Mouse (Mus musculus) CH12.LX (cell line): Measurements from ENCODE around the gene Rims3. TPM values are rescaled to one million over a fixed set of nuclear protein-coding genes. Genes with fewer than 3 reads are reported as not detected.

Experiments used
- DNase-seq: peaks from one replicate; pipeline ENCODE4 v3.0.0-alpha.2; 2013; ENCODE audit errors: extremely low read depth
- H3K27ac ChIP-seq: 2 replicates; pipeline ENCODE4 v1.5.1; 2012; ENCODE audit warnings: low read depth, mild to moderate bottlenecking, control low read depth, moderate library complexity; ENCODE audit not compliant: insufficient read depth
- H3K27me3 ChIP-seq: replicated peaks from 2 replicates; pipeline ENCODE3; 2012; ENCODE audit warnings: inconsistent platforms
- H3K36me3 ChIP-seq, 2 experiments: replicated peaks in 1 of 2; 2 replicates each; pipeline versions ENCODE3 to v1.6.1; 2012; ENCODE audit warnings: inconsistent platforms in 1 of 2, low read length in 1 of 2, mild to moderate bottlenecking in 1 of 2, mixed read lengths in 1 of 2, moderate library complexity in 1 of 2; ENCODE audit not compliant: control insufficient read depth in 1 of 2, insufficient read depth in 1 of 2
- H3K4me1 ChIP-seq, 2 experiments: 2 replicates each; pipeline ENCODE4 v1.6.1; 2012; ENCODE audit warnings: inconsistent platforms in 1 of 2, moderate library complexity in 1 of 2; ENCODE audit not compliant: insufficient read depth in 2 of 2, control insufficient read depth in 1 of 2
- H3K4me2 ChIP-seq: 2 replicates; pipeline ENCODE4 v1.6.1; 2012; ENCODE audit warnings: low read depth, mild to moderate bottlenecking, control low read depth; ENCODE audit not compliant: poor library complexity, insufficient read depth, severe bottlenecking
- H3K4me3 ChIP-seq, 3 experiments: fragments of 150-350 bp in 1 of 3; sonication (generic) in 1 of 3; replicated peaks in 1 of 3; 2 replicates each; pipeline versions ENCODE3 to v1.5.1; 2011 to 2012; ENCODE audit warnings: low read depth in 2 of 3, low read length in 2 of 3, mild to moderate bottlenecking in 2 of 3, moderate library complexity in 2 of 3, control low read depth in 1 of 3, improper control_type of control experiment in 1 of 3, inconsistent platforms in 1 of 3, mixed read lengths in 1 of 3; ENCODE audit not compliant: poor library complexity in 1 of 3
- H3K79me2 ChIP-seq: replicated peaks from 2 replicates; pipeline ENCODE4 v1.6.1; 2012; ENCODE audit warnings: mild to moderate bottlenecking, moderate library complexity; ENCODE audit not compliant: control insufficient read depth, poor library complexity, insufficient read depth, severe bottlenecking; ENCODE audit errors: extremely low read depth
- H3K9ac ChIP-seq: 2 replicates; pipeline ENCODE4 v1.6.1; 2012; ENCODE audit warnings: low read depth, mild to moderate bottlenecking, control low read depth, moderate library complexity; ENCODE audit not compliant: insufficient read depth
- H3K9me3 ChIP-seq: replicated peaks from 2 replicates; pipeline ENCODE3; 2012; ENCODE audit warnings: low read length, inconsistent platforms, mixed read lengths
- BHLHE40 ChIP-seq: IDR thresholded peaks from 2 replicates; pipeline ENCODE4 v1.6.1; 2011; ENCODE audit warnings: mild to moderate bottlenecking, low read depth, low read length, improper control_type of control experiment
- CHD1 ChIP-seq: IDR thresholded peaks from 2 replicates; pipeline ENCODE4 v1.6.1; 2012; ENCODE audit warnings: low read depth, low read length, improper control_type of control experiment, inconsistent platforms
- CHD2 ChIP-seq: IDR thresholded peaks from 2 replicates; pipeline ENCODE4 v1.6.1; 2011; ENCODE audit warnings: low read length, improper control_type of control experiment
- E2F4 ChIP-seq: IDR thresholded peaks from 2 replicates; pipeline ENCODE4 v1.6.1; 2011; ENCODE audit warnings: low read depth, low read length, improper control_type of control experiment; ENCODE audit not compliant: insufficient replicate concordance
- ELF1 ChIP-seq: IDR thresholded peaks from 2 replicates; pipeline ENCODE4 v1.6.1; 2014; ENCODE audit warnings: low read depth, mild to moderate bottlenecking, inconsistent platforms, low read length, improper control_type of control experiment
- EP300 ChIP-seq: IDR thresholded peaks from 2 replicates; pipeline ENCODE4 v1.6.1; 2011; ENCODE audit warnings: low read length, improper control_type of control experiment
- GABPA ChIP-seq: IDR thresholded peaks from 2 replicates; pipeline ENCODE4 v1.6.1; 2012; ENCODE audit warnings: low read depth, low read length, improper control_type of control experiment, inconsistent platforms; ENCODE audit not compliant: insufficient replicate concordance
- JUN ChIP-seq: IDR thresholded peaks from 2 replicates; pipeline ENCODE4 v1.6.1; 2011; ENCODE audit warnings: low read depth, mild to moderate bottlenecking, low read length, improper control_type of control experiment, moderate library complexity; ENCODE audit not compliant: insufficient read depth
- JUND ChIP-seq: conservative IDR thresholded peaks from 2 replicates; pipeline ENCODE4 v1.6.1; 2011; ENCODE audit warnings: low read depth, low read length, improper control_type of control experiment
- KAT2A ChIP-seq: IDR thresholded peaks from 2 replicates; pipeline ENCODE4 v1.6.1; 2012; ENCODE audit warnings: low read length, improper control_type of control experiment, inconsistent platforms; ENCODE audit not compliant: insufficient replicate concordance
- MAX ChIP-seq: IDR thresholded peaks from 2 replicates; pipeline ENCODE4 v1.6.1; 2011; ENCODE audit warnings: low read length, improper control_type of control experiment
- MEF2A ChIP-seq: IDR thresholded peaks from 2 replicates; pipeline ENCODE4 v1.6.1; 2014; ENCODE audit warnings: low read depth, mild to moderate bottlenecking, inconsistent platforms, low read length, improper control_type of control experiment, borderline replicate concordance
- MXI1 ChIP-seq: IDR thresholded peaks from 2 replicates; pipeline ENCODE4 v1.6.1; 2011; ENCODE audit warnings: mild to moderate bottlenecking, low read depth, low read length, improper control_type of control experiment
- MYC ChIP-seq: IDR thresholded peaks from 2 replicates; pipeline ENCODE4 v1.6.1; 2011; ENCODE audit warnings: low read depth, mild to moderate bottlenecking, improper control_type of control experiment, low read length
- NELFE ChIP-seq: IDR thresholded peaks from 2 replicates; pipeline ENCODE4 v1.6.1; 2011; ENCODE audit warnings: low read depth, low read length, improper control_type of control experiment
- PAX5 ChIP-seq: IDR thresholded peaks from 2 replicates; pipeline ENCODE4 v1.6.1; 2012; ENCODE audit warnings: low read length, inconsistent platforms, mixed read lengths
- POLR2A ChIP-seq: IDR thresholded peaks from 2 replicates; pipeline ENCODE4 v1.6.1; 2011; ENCODE audit warnings: low read depth, mild to moderate bottlenecking, improper control_type of control experiment, low read length
- RAD21 ChIP-seq: IDR thresholded peaks from 2 replicates; pipeline ENCODE4 v1.6.1; 2011; ENCODE audit warnings: low read depth, mild to moderate bottlenecking, low read length, improper control_type of control experiment, moderate library complexity
- SIN3A ChIP-seq: IDR thresholded peaks from 2 replicates; pipeline ENCODE4 v1.6.1; 2012; ENCODE audit warnings: low read length, improper control_type of control experiment, inconsistent platforms
- SMC3 ChIP-seq: IDR thresholded peaks from 2 replicates; pipeline ENCODE4 v1.6.1; 2011; ENCODE audit warnings: low read depth, low read length, improper control_type of control experiment
- TBP ChIP-seq: conservative IDR thresholded peaks from 2 replicates; pipeline ENCODE4 v1.6.1; 2011; ENCODE audit warnings: low read depth, low read length, improper control_type of control experiment
- TCF12 ChIP-seq: IDR thresholded peaks from 2 replicates; pipeline ENCODE4 v1.6.1; 2014; ENCODE audit warnings: low read depth, mild to moderate bottlenecking, inconsistent platforms, low read length, improper control_type of control experiment
- UBTF ChIP-seq: IDR thresholded peaks from 2 replicates; pipeline ENCODE4 v1.6.1; 2012; ENCODE audit warnings: low read depth, mild to moderate bottlenecking, inconsistent platforms, low read length, improper control_type of control experiment, moderate library complexity
- USF2 ChIP-seq: conservative IDR thresholded peaks from 2 replicates; pipeline ENCODE4 v1.6.1; 2011; ENCODE audit warnings: low read depth, low read length, improper control_type of control experiment
- ZC3H11A ChIP-seq: IDR thresholded peaks from 2 replicates; pipeline ENCODE4 v1.6.1; 2012; ENCODE audit warnings: low read depth, mild to moderate bottlenecking, inconsistent platforms, low read length, improper control_type of control experiment
- dilution Hi-C: fragments of 300-500 bp; cut with MboI; formaldehyde crosslinking; loops from 2 replicates; pipeline ENCODE4 v1.14.3; 2020; ENCODE audit warnings: low sequenced_read_pairs; ENCODE audit not compliant: extremely low pct_unique_long_range_greater_than_20kb, extremely low pct_ligation_motif_present
- in situ Hi-C: fragments of 300-500 bp; cut with MboI; formaldehyde crosslinking; loops from 3 replicates; pipeline ENCODE4 v1.14.3; 2019; ENCODE audit warnings: low sequenced_read_pairs, low pct_ligation_motif_present, low pct_unique_long_range_greater_than_20kb, mixed read lengths
- polyA plus RNA-seq: library from polyadenylated mRNA; unstranded; fragments of >175 nt; gene quantifications from 2 replicates; pipeline ENCODE4 v1.2.1, GENCODE M21; 2012; ENCODE audit warnings: low read depth; ENCODE audit not compliant: insufficient read length
- total RNA-seq, 2 experiments: library from RNA; depleted of rRNA; stranded (reverse); fragments of 300-350 nt in 1 of 2; fragments of >200 nt in 1 of 2; gene quantifications; 2 replicates each; pipeline ENCODE4 v1.2.3; 2012 to 2014

The Rims3 gene
- total and polyA plus RNA-seq, 3 experiments, result 0.05 to 0.17 (median 0.13) TPM

GRCm38 (mm10) chr4:120912866-120913265 lies 58.2 kb downstream of the Rims3 start:
- TF ChIP-seq UBTF, result no peak
- no peak for TF ChIP-seq KAT2A
- no peak for TF ChIP-seq GABPA
- no peak for TF ChIP-seq POLR2A
- no peak for TF ChIP-seq E2F4
- no peak for TF ChIP-seq CHD1
- no peak for TF ChIP-seq RAD21
- TF ChIP-seq EP300, result no peak
- TF ChIP-seq SIN3A, result no peak
- TF ChIP-seq MXI1, result no peak
- no peak for TF ChIP-seq SMC3
- no peak for TF ChIP-seq MAX
- no peak for TF ChIP-seq MYC
- no peak for TF ChIP-seq NELFE
- no peak for TF ChIP-seq JUND
- H3K9ac ChIP-seq, result no peak overlapping the region
- no peaks in the 10 kb centered on the region for H3K79me2 ChIP-seq
- peaks cover 1% of the 10 kb centered on the region for H3K27me3 ChIP-seq
- DNase-seq, result no peak
- dilution Hi-C loops, result no loop called here
- in situ Hi-C loops, result loop anchor here (10.0 kb wide), 1 partner anchor 122 kb away; the partner anchor contains the start of gene Col9a2
- H3K27ac ChIP-seq, result no peak overlapping the region
- H3K4me2 ChIP-seq, result no peak overlapping the region
- no peak overlapping the region for H3K4me3 ChIP-seq
- H3K4me1 ChIP-seq, result peaks cover 20 to 40% of the 10 kb centered on the region in 2 experiments
- H3K36me3 ChIP-seq, result no peaks in the 10 kb centered on the region
- H3K9me3 ChIP-seq, result no peaks in the 10 kb centered on the region

- in situ Hi-C loops, result loop anchor here (10.0 kb wide), 1 partner anchor 121 kb away; the partner anchor contains the start of gene Col9a2
Measured at GRCm38 (mm10) chr4:120913443-120913842, 58.8 kb downstream of the Rims3 start.

More at GRCm38 (mm10) chr4:120913443-120913842, 58.8 kb downstream of the Rims3 start:
- Histone ChIP-seq H3K79me2 (no peaks in the 10 kb centered on the region), H3K27me3 (peaks cover 1% of the 10 kb centered on the region), H3K4me2 (no peak overlapping the region), H3K9ac (no peak overlapping the region), H3K4me3 (no peak overlapping the region), H3K36me3 (no peaks in the 10 kb centered on the region), H3K27ac (no peak overlapping the region), H3K4me1 (peaks cover 20 to 40% of the 10 kb centered on the region in 2 experiments), H3K9me3 (no peaks in the 10 kb centered on the region)
- dilution Hi-C loops, result no loop called here
- DNase-seq, result no peak
- no peak for TF ChIP-seq TBP
- no peak for TF ChIP-seq CHD2
- TF ChIP-seq BHLHE40, result no peak
- no peak for TF ChIP-seq UBTF
- no peak for TF ChIP-seq ELF1
- TF ChIP-seq JUND, result no peak
- no peak for TF ChIP-seq SMC3
- TF ChIP-seq RAD21, result no peak
- no peak for TF ChIP-seq JUN
- no peak for TF ChIP-seq MEF2A
- no peak for TF ChIP-seq SIN3A
- TF ChIP-seq ZC3H11A, result no peak
- no peak for TF ChIP-seq MYC
- no peak for TF ChIP-seq PAX5
- TF ChIP-seq TCF12, result no peak
- TF ChIP-seq KAT2A, result no peak
- no peak for TF ChIP-seq USF2
- TF ChIP-seq E2F4, result no peak
